Mouse (Mus musculus): ENCODE measurements around the gene Itpkb.

DNA sequence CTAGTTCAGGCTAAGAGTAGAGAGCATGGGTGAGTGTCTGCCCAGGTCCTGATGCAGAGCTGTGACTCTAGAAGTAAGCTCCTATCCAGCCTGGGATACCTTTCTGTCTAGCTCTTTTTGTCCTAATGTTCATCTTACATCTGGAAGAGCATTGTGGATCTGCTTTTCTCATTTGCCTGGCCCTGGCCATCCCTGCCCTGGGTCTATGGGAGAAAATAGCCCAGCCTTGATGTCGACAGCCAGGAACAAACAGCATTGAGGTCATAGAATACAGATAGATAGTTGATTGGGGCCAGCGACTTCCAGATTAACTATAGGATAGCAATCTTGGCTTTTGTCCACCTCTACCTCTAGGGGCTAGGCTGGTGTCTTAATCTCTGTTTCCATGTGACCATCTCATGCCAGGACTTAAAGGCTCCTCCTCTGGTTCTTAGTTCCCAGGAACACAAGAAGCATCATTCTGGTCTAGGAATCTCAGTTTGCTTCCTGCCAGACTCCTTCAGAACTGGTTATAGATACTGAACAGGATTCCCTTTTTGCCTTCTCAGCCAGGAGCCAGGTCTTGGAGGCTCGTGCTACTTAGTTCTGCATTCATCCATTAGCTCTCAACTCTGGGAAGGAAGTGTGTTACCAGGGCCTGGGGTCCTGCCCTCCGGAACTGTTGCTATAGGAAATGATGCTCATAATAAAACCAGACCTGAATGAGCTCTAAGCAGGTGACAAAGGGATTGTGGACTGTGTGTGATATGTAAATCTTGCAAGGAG, 70.6 kb downstream of the Itpkb start:
- no peak for TF ChIP-seq CTCF (IDR thresholded peaks at IDR 0.05; ENCODE audit: low read depth)
- no peak for TF ChIP-seq EP300 (optimal IDR thresholded peaks at IDR 0.05)
